Mouse (Mus musculus) mouse embryonic stem cell (cell line): Measurements from ENCODE around the gene Ano6.
"Not testable (repeated sequence)": the region's sequence is repeated elsewhere in the genome, so short reads cannot be mapped to it uniquely, and the experiment has no call there.

Source experiments
- in situ Hi-C, 2 experiments: fragments of 300-500 bp; cut with MboI; formaldehyde crosslinking; loops; 1 replicate in 1 of 2; 3 replicates in 1 of 2; pipeline ENCODE4 v1.14.3; 2019 to 2020; ENCODE audit warnings: low sequenced_read_pairs in 2 of 2, low pct_unique_long_range_greater_than_20kb in 1 of 2, mixed read lengths in 1 of 2; ENCODE audit not compliant: unreplicated experiment in 1 of 2

Gene Ano6

GRCm38 (mm10) chr15:95817501-95817900, 26.9 kb downstream of the Ano6 start:
- in situ Hi-C loops, result no loop called here

GRCm38 (mm10) chr15:95819249-95820035, 28.8 kb downstream of the Ano6 start:
- in situ Hi-C loops, result no loop called here

DNA sequence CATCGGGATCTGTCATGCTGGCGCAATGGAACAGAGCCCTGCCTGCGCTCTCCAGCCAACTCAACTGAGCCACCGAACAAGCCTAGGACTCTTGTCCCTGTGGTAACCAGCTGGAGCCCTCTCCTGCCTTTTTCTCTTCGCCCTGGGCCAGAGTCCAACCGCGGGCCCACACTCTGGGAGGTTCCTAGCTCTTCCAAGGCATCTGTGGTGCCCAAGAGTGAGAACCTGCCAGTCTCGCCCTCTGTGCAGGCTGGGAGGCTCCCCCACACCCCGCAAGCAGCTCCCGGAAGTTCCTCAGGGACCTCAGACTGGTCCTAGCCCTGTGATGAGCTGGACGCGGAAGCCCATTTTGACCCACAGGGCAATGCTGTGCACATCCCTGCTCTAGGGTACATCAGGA, 29.5 kb downstream of the Ano6 start:
- in situ Hi-C loops, result no loop called here

GRCm38 (mm10) chr15:95820678-95821077, 30.0 kb downstream of the Ano6 start:
- in situ Hi-C loops, result no loop called here

DNA sequence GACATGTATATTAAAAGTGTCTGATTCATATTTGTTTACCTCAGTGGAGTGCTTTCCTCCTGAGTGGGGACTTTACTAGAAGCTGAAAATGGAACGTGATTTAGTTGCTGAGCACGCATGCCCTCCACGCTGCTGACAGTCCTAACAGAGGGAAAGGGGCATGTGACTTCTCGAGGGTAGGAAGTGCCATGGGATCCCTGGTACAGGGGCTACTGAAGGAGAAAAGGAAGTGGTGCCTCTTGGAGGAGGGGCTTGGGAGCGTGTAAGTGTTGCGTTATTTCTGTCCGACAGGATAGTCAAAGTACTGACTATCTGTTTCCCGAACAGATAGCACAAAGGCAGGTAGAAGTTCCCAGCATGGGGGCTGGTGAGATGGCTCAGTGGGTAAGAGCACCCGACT, 31.5 kb downstream of the Ano6 start:
- in situ Hi-C loops, result no loop called here

DNA sequence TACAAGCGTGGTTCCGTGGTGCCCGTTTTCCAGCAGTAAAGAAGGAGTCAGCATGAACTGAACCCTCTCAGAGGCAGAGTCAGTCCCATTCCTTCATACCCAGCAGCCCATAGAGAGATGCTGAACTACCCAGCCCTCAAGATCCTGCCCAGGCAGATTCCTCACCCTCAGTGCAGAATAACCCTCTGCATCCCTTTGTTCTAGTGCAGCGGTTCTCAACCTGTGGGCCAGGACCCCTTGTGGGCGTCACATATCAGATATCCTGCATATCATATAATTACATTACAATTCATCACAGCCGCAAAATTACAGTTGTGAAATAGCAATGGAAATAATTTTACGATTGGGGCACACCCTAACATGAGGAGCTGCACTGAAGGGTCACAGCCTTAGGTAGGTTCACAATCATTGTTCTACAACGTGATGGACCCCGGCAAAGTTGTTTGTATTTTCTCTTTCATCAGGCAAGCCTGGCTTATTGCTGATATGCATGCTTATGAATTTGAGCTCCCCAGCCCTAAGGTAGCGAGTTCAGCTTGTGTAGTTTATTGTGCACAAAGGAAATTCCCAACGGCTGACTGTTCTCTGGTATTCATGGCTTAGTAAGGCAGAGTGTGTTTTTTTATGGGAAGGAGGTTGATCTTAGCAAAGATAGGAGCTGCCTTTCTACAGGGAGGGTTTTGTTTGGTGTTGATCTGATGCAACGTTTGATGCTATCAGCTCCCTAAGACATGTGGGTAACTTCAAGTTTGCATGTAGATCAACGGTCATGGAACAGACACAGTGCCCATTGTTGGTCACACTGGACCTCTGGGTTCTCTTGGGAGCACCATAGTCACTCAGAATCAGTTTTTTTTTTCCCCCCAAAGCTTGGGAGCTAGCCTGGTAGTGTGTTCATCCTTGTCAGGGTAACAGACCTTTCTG, 33.0 kb downstream of the Ano6 start:
- in situ Hi-C loops, result no loop called here

- in situ Hi-C loops, result no loop called here
These were observed 35.9 kb downstream of the Ano6 start for GRCm38 (mm10) chr15:95826516-95826915.

GRCm38 (mm10) chr15:95827465-95827971, 36.9 kb downstream of the Ano6 start:
- in situ Hi-C loops, result no loop called here

GRCm38 (mm10) chr15:95828018-95828646, 37.5 kb downstream of the Ano6 start:
- in situ Hi-C loops, result not testable (repeated sequence)

- in situ Hi-C loops, result no loop called here
These were observed 38.1 kb downstream of the Ano6 start for GRCm38 (mm10) chr15:95828647-95829254.

DNA sequence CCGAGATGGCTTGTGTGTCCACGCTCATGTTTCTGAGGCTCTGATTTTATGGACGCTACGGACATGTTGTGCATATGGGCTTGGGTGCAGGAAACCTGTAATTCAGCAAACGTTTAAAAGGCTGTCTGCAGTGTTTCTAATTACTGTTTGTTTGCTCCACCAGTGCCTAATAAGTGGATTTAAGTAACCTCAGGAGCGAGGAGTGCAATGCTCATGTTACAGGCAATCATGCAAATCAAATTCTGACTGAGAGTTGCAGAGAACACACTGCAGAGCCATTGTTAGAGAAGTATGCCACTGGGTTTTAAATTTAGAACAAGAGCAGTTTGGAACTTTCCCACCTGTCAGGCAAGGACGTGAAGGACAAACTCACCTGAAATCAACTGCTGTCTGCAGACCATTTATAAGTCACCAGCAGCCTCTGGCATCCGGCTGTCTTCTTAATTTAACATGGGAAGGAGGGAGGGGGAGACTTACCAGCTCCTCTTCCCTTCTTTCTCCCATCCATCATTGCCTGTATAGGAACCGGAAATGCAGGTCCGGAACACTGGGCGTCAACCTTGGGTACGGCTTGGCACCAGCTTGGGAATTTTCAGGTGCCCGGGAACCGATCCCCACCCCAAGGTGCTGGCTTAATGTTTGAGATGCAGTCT, 39.0 kb downstream of the Ano6 start:
- in situ Hi-C loops, result no loop called here

DNA sequence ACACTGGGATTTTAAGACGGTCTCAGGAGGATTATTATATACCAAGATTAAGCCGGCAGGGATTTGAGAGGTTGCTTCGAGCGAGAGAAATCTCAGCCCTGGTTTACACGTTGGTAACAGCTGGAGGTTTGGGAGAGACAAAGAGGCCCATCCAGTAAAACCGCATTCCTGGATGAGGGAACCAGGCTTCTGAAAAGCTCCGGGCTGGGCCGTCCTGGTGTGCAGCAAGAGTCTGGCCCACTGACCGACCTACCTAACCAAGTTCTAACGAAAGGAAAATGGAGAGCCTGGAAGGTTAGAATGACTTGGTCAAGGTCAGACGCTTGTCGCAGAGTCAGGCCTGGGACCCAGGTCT, 39.5 kb downstream of the Ano6 start:
- in situ Hi-C loops, result no loop called here

- in situ Hi-C loops, result no loop called here
These were observed 42.6 kb downstream of the Ano6 start for GRCm38 (mm10) chr15:95833292-95833691.

- in situ Hi-C loops, result no loop called here
These were observed 45.4 kb downstream of the Ano6 start for GRCm38 (mm10) chr15:95836077-95836476.

DNA sequence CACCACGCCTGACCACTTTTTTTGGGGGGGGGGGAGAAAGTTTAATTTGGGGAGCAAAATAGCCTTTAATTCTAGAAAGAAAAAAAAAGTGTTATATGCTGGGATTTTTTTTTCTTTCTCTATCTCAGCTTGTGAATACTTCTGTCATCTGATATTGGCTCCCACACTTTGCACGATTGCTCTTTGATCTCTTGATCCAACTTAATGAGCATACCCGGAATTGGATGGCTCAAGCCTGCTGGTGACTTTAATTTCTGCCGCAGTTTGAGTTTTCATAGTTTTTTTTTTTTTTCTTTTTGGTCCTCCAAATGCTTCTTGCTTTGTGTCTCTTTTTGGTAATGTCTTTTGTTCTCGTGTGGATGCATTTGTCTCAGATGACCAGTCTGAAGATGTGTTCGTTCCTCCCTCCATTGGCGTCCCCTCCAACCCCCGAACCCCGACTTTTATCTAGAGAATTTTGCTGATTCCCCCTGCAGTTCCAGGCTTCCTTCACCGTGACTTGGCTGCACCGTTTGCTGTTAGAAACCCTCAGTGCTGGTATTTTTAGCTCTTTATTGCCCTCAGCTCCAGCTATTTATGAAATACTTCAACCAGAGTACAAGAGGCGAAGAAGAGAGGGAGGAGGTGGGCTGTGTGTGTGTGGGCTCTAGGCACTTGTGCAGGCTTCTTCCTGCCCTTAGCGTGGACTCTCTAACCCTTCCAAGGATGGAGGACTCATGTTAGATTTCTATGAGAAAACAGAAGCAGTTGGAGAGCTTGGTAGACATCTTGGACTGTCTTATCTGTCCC, 46.2 kb downstream of the Ano6 start:
- in situ Hi-C loops, result no loop called here

- in situ Hi-C loops, result no loop called here
These were observed 46.9 kb downstream of the Ano6 start for GRCm38 (mm10) chr15:95837570-95837969.

DNA sequence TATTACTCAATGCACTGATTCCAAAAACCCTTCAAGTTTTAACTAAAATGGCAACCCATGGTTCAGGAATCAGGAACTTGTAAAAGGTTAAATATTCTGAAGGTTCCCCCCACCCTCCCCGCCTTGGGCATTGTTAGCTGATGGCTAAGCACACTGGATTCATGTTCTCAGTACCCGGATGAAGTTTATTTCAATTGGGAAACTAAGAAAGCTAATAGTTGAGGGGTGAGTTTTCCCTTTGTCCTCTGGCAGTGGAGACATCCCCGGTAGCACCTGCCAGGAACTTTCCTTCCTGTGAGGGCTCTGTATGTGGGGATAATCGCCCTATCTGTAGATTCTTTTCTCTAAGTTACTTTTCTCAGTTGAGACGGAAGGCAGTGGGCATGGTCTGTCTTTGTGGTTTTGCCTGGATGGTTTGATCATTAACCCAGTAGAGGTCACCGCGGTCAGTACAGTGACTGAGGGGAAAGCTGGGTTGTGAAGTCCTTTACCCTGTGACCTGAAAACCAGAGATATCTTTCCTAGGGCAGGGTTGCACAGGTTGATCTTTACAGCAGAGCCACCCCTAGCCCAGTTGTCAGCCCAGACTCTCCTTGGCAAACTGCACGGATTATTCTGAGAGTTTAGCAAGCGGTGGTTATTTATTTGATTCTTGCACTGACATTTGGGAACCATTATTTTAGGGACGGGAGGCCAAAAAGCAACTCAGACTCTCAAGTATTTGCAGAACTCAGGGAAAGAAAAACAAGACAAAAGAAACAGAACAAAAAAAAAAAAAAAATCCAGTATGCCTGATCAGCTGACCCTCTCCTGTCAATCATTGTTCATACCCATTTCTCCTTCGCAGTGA, 47.8 kb downstream of the Ano6 start:
- in situ Hi-C loops, result no loop called here
